Mouse (Mus musculus) telencephalon, adult 2 months (tissue): Measurements from ENCODE around the gene Xpot.

Experiments used
- DNase-seq: peaks from one replicate; pipeline ENCODE4 v3.0.0-alpha.2; 2011; ENCODE audit warnings: low read depth, low spot score

The Xpot gene

DNA sequence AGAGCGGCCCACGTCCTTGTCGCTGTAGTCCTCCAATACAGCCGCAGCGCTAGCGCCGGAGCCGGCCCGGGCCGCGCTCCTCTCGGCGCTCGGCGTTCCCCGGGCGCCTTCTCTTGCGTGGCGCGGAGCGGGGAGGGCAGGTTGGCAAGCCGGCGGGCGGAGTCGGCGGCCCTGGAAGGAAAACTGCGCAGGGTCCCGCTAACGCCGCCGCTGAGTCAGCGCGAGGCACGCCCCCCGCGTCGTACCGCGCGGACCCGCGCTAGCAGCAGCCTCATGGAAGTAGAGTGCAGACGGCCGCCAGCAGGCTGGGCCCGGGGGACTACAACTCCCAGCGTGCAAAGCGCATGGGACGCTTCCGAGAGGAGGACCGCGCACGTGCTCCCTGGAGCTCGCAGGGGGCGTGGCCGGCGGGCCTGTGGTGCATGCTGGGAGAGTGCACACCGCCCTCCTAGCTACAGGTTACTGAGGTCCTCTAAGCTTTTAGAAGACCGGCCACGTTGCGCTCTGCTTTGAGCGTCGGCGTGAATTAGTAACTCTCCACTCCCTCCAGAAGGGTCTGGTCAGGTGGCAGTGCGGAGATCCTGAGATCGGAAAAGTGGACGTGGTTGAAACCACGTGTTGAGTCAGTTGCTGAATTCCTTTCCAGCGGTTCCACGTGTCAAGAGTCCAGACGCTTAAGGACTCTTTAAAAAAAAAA lies at the start of gene Xpot:
Gene Xpot, minus strand, starts transcription at position 147 of the 697 bp plus-strand sequence.
- DNase-seq, result peak; percentile 96

DNA sequence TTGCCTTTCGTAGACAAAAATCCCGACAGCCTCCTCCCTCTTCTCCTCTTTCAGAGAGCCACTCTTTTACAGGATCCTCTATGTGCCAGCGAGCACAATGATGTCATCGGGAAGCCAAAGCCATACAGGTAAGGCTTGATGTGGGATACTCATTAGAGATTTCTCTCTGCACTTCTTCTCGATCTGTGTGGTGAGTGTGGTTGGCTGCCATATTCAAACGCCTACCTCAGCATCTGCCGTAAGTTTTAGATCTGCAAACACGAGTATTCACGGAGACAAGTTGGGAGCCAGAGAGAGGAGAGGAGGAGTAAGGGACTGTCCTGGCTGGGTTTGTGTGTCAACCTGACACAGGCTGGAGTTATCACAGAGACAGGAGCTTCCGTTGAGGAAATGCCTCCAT lies 43.0 kb upstream of the Xpot start:
- no peak for DNase-seq

DNA sequence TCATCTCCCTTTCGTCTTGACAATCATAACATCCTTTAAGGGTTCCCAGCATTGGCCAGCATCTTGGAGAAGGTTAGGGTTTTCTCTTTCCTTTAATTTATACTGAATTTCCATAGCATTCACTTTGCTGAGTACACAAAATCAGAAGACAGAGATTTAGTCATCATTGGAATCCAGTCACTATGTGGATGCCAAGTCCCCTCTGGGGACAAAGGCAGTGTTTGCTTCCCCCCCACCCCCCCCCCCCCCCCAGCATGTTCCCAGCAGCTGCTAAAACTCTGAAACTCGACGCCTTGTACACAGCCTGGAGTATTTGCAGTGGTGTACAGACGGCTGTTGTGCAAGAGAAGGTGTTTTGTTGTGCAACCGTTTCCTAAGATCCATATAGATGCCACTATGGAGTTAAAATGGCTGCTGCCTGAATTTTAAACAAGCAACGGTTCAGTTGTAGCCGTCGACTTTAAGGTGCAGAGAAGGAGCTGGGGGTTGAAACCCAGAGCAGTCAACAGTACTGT lies 39.6 kb upstream of the Xpot start:
- no peak for DNase-seq

DNA sequence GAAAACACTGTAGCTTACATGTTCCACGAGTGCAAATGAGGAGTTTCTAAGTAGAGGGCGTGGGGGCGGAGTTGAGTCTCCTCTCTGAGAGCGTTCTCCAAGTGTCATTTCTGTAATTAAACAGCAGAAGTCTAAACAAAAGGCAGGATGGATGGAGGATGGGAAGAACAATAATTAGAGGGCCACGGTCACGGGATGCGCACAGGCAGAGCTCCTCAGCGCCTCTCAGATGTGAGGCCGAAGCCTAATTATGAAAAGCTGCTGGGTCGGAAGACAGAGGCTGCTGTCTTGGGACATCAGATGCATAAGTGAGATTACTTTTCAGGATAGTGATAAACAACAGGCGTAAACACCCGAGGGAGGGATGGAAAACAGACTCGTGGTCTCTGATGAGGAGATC lies 37.5 kb upstream of the Xpot start:
- DNase-seq, result no peak

DNA sequence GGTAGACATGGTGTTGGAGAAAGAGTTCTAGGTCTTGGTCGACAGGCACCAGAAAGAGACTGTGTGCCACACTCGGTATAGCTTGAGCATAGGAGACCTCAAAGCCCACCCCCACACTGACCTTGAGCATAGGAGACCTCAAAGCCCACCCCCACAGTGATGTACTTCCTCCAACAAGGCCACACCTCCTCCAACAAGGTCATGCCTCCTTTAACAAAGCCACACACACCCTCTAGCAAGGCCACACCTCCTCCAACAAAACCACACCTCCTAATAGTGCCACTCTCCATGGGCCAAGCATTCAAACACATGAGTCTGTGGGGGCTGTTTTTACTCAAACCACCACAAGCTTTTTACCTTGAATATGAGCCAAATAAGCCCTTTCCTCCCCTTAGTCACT lies 36.6 kb upstream of the Xpot start:
- DNase-seq, result no peak

DNA sequence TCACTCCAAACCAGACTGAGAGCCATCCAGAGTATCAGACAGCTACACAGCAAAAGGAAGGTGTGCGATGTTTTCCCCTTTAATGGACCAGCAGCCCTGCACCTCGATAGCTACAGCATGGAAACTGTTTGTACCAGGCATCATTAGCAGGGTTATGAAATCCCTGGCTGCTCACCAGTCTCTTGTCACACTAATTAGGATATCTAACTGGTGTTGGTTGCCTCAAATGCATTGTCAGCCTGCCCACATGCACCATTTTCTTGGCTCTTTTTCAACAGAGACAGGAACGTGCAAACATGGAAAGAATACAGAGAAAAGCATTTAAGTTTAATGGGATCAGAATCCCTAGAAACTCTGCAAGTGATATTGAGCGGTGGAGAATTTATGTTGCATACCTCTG lies 29.8 kb upstream of the Xpot start:
- peak; percentile 31 for DNase-seq

DNA sequence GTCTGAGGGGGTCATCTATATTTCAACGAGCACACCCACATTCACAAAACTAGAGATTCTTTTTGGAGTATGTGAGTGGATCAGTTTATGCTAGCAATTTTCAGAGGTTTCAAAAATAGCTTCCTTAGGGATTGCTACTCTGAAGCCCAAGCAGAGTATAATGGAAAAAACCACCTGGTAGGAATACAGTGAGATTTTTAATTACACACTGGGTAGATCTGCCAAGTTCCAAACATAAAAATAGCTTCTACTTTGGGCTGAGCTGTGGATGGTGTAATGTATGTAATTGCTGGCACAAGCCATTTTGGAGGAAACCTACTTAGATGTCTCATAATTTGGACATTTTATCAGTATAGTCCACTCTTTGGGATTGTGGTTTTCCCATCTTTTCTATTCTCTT lies 26.9 kb upstream of the Xpot start:
- peak; percentile 89 for DNase-seq

DNA sequence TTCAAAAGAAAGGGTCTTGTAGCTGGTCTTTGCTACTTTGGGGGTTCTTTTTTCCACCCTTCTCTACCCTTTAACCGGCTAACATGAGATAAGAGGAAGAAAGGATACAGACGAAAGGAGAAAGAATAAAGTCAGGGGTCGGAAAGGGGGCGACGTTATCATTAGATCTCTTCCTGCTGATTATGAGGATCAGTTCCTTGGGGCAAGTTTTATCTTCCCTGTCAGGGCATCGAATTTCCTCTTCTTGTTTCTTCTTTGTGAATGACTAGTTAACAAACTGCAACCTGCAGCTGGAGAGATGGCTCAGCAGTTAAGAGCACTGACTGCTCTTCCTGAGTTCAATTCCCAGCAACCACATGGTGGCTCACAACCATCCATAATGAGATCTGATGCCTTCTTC lies 20.2 kb upstream of the Xpot start:
- no peak for DNase-seq

DNA sequence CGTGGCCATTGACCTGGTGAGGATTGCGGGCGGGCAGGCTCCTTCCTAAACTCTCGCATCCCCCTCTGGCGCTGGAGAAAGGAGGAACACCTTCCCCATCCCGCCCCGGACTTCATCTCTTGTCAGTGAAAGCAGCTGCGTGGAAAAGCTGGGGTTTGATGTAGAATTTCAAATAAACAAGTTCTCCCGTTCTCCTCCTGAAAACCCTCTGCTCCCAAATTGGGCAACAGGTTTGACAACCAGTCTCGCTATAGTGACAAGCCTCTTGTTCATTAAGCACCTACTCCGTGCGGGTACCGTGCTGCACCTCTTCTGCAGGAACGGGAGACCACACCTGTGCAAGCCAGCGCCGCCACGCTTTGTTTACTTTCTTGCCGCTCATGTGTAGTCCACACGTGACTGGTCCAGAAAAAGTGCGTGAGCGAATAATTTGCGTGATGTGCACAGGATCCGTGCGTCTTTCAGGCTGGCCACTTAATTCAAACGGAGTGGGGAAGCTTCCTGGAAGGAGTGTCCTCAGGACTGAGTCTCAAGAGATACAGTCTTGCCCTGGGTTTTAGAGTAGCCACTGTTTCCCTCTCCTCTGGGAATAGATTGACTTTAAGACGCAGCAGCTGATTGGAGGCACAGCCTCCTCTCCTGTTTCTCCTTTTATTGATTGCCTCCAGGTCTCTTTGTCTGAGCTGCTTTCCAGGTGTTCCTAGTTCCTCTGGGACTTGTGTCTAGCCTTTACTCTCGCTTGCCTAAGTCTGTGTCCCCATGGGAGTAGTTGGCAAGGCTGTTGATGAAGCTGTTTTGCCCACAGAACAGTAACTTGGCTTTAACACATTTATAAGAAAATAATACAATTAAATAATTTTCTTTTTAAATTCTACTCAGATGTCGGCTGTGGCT lies 16.2 kb upstream of the Xpot start:
- DNase-seq, result no peak

DNA sequence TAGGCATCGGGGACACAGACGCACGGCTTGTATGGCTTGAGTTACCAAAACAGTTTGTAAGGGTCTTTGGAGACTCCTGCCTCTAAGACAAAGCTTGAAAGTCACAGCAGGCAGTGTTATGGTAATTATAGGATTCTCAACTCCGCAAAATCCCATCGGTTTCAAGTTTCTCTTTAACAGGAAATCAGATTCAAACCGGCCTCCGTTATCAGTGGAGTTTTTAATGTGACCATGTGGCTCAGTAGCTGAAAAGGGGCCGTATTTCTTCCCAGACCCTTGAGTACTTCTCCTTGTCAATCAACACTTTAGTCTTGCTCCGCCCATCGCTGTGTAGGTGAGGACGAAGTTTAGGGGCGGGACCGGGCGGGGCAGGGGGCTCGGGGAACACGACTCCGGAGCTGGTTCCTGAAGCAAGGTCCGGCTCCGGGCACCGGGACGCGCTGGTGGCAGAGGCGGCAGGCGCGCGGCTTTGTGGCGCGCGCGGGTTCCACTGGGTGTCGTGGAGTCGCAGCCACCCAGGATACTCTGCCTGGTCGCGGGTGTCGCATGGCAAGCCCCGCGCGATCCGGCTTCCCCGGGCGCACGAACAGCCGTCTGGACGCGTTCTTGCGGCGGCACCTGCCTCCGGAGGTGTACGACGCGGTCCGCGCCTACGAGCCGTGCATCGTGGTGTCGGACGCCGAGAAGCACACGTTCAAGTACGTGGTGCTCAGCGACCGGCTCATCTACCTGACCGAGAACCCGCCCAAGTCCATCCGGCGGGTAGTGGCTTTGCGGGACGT lies 15.3 kb upstream of the Xpot start, which contains the start of gene D930020B18Rik:
Gene D930020B18Rik, plus strand, starts transcription at position 317 of the 782 bp plus-strand sequence.
- no peak for DNase-seq

DNA sequence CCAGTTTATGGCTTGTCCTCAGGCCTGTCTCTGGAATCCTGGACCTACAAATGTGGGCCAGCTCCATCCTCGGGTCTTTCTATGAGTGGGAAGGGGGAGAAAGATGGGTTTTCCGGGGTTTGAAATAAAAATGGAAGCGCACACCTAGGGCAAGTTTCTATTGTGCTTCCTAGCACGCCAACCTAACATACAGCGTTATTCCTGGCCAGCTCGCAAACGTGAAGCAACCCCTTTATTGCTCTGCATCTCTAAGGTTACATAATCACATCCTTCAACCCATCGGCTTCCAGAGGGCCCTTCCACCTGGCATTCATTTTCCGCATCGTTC lies 14.8 kb upstream of the Xpot start:
- no peak for DNase-seq

DNA sequence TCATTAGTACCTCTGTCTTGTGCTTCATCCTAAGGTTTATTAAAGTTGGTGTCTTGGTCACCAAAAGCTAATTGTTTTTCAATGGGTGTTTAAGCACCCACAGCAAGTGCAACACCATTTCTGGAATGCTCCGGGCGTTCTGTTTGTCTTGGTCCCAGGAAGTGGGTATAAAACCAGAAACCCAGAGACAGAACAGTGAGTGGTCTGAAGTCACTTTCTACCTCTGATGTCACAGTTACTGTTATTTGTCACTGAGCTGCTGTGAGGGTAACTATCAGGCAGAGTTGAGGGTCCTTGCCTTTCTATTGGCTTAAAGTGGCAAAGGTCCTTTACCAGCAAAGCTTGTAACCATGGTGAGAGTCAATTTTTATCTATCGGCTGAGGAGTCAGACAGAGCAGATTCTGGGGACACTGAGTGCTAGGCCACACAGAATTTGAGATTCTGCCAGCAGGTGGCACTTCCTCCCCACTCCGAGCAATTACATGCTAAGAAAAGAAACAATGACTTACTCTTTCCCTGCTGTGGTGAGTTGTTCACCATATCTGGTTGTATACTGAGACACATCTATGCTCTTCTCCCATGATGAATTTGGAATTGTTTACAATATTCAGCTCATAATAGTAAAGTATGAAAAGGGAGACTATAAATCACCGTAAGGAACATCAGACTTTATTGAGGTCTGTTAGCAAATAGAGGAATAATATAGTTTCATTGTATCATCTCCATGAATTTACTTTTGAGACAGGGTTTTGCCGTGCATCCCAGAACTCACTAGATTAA lies 14.2 kb upstream of the Xpot start:
- DNase-seq, result peak; percentile 55

DNA sequence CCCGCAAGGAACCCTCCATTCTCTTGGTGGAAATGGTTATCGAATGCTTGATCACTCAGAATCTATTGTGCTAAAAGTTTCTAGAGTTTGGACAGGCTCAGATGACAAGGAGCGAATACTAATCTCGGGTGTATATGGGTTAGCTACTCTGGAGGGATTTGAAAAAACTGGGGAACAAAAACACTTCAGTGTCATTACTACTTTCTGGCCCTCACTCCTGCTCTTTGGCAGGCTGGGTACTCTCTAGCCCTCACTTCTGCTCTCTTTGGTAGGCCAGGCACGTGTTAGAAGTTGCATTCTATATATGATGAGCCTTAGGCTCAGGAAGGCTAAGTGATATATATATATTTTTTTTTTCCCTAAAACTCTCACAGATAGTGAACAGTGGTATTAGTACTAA lies 13.4 kb upstream of the Xpot start:
- DNase-seq, result no peak

DNA sequence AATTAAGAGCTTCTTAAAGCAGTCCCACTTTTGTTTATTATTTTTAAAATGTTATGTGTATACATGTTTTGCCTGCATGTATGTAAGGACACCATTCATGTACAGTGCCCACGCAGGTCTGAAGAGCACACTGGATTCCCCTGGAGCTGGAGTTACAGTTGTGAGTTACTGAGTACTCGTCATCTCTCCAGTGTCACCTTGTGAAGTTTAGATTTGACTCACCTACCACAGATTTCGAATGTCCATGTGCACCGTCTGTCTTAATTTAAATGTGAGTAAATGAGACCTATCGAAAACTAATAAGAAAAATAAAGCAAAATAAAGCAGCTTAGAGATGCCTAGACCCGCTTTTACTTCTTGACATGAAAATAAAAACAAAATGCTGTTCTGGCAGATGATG lies 10.1 kb upstream of the Xpot start:
- no peak for DNase-seq

DNA sequence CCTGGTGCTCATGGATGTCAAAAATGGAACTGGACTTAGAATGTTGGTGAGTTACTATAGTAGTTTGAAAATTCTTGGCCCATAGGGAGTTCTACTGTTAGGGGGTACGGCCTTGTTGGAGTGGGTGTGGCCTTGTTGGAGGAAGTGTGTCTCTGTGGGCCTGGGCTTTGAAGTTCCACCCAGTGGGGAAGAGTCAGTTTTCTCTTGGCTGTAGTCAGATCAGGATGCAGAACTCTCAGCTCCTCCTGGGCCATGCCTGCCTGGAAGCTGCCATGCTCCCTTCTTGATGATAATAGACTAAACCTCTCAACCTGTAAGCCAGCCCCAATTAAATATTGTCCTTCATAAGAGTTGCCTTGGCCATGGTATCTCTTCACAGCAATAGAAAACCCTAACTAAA lies 8.0 kb upstream of the Xpot start:
- no peak for DNase-seq

DNA sequence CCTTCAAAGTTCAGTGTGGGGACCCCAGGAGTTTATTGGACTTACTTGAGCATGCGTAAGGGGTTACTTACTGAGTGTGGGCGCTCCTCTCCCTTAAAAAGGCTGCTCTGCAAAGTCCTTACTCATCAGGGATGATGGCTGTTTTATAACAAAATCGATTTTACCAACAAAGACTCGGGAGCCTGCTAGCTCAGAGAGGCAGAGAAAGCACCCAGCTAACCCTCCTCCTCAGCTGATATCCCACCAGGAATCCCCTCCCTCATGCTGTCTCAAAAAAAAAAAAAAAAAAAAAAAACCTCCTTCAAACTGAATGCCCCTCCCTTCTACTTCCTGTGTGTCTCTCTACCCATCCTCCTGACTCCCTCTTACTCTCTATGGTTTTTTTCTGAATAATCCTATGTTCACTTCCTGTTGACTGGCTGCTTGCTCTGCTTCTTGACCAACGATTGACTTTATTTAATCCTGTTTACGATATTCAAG lies 2.5 kb upstream of the Xpot start:
- DNase-seq, result no peak

DNA sequence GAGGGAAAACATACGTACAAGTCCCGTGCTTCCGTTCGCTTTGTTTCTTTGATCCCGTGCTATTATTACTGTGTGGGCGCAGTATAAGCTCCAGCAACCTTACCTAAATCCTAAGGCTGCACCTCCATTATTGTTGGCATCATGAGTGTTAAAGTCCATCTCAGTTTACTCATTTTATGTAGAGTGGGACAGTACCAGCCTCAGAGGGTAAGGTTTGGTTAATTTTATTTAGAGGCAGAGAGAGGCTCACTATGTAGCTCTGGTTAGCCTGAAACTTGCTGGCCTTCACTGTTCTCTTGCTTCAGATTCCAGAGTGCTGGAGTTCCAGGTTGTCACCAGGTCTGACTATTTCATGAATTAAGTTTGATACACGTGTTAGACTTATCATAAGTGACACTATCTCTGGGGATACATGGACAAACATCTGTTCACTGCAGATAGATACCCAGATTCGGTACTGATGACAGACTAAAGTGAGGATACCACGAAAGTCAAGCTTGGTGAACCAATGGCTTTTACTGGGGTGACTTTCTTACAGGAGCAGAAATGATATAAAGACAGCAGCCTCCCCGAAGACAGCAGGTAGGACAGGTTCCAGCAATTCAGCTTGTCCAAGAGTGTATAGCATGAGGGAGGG lies 1.2 kb upstream of the Xpot start:
- DNase-seq, result no peak

DNA sequence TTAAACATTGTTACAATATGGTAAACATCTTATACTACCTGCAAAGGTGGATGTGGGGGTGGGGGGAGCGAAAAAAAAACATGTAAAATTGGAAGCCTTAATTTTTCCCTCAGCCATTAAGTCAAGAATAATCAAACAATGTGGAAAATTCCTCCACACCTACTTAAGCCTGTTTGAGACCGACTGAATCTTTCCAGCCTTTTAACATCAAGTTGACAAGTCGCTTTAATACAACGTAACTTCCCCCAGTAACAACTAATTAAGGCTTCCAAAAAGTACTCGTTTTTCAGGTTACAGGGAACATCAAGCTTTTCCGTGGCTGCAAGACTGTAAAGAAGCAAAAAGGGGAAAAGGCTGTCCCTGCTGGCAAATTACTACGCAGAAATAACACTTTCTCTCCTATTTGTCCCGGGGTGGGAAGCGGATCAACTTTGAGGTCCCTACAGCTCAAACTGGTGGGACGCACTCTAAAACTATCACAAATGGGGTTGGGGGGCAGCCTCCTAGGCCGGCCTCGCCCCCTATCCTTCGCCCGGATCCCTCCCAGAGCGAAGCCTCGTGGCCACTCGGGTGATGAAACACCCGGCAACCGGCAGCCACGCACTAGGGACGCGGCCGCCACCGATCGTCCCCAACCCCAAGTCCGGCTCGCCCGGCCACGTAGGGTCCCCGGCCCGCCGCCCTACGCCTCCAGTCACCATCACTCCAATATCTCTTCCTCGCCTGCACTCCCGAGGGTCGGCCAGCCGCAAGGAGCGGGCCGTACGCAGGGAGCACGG lies 536 bp downstream of the Xpot start:
- no peak for DNase-seq

DNA sequence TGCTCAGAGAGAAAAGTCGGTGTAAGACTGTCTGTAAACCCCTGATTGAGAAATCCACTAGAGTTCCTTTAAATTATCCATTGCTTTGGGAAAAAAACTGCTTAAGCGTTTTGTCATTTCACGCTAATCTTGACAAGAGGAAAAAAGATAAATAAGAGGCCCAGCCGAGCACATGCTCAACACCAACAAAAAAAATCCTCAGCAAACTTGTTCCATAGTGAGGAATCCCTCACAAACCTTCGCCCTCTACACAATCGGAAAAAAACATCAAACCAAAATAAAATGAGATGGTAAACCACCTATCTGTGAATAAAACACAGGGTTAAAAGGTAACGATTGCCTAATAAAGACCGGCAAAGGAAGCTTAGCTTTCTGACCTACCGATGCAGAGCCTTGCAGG lies 1.1 kb downstream of the Xpot start:
- DNase-seq, result no peak

DNA sequence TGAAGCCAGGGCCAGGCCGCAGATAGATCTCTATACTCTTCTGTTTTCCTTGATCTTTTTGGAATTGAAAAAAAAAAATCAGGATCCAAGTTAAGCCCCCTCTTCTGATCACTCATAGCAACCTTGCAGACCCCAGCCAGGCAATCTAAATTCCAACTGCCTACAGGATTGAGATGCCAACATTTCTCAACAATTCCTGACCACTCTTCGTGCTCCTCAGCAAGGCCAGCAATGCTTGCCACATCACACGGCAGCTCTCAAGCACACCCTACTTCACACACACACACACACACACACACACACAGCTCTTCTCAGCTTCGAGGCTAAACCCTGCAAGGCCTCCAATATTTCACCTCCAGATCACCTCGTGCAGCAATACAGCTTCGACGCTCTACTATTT lies 2.5 kb downstream of the Xpot start:
- no peak for DNase-seq
